Mouse (Mus musculus) liver, embryonic 14.5 days (tissue): ENCODE data around the gene Dand5. TPM values are rescaled to one million over a fixed set of nuclear protein-coding genes. Genes with fewer than 3 reads are reported as not detected.

ENCODE experiments used
- ATAC-seq: fragments of 200-750 bp; cut with Nextera tagmentation; 2 replicates; pipeline ENCODE4 v1.8.0; 2017; ENCODE audit warnings: moderate number of reproducible peaks, mild to moderate bottlenecking, moderate library complexity; ENCODE audit not compliant: insufficient read depth
- DNase-seq, 3 experiments: peaks; one replicate each; pipeline ENCODE4 v3.0.0-alpha.2; 2012 to 2013; ENCODE audit warnings: low read depth in 3 of 3, low spot score in 3 of 3
- H3K27ac ChIP-seq: fragments of 300-500 bp; sonication (generic); 2 replicates; pipeline ENCODE4 v1.5.1; 2014; ENCODE audit warnings: moderate library complexity, mild to moderate bottlenecking, control low read depth, inconsistent platforms
- H3K27me3 ChIP-seq: fragments of 300-500 bp; sonication (generic); 2 replicates; pipeline ENCODE4 v1.6.1; 2014; ENCODE audit warnings: mild to moderate bottlenecking, low read length, moderate library complexity; ENCODE audit not compliant: control insufficient read depth, insufficient read depth
- H3K36me3 ChIP-seq: fragments of 300-500 bp; sonication (generic); replicated peaks from 2 replicates; pipeline ENCODE4 v1.6.1; 2014; ENCODE audit warnings: low read depth; ENCODE audit not compliant: control insufficient read depth, insufficient read depth
- H3K4me1 ChIP-seq, 2 experiments: fragments of 200-500 bp in 1 of 2; fragments of 300-500 bp in 1 of 2; sonication (generic) in 1 of 2; replicated peaks; 2 replicates each; pipeline ENCODE4 v1.6.1; 2012 to 2014; ENCODE audit warnings: antibody characterized with exemption in 1 of 2, inconsistent platforms in 1 of 2, low read length in 1 of 2; ENCODE audit not compliant: control insufficient read depth in 2 of 2, insufficient read depth in 2 of 2
- H3K4me2 ChIP-seq: fragments of 300-500 bp; sonication (generic); 2 replicates; pipeline ENCODE4 v1.6.1; 2014; ENCODE audit warnings: low read depth, mild to moderate bottlenecking, control low read depth, moderate library complexity
- H3K4me3 ChIP-seq, 2 experiments: fragments of 200-500 bp in 1 of 2; fragments of 300-500 bp in 1 of 2; sonication (generic) in 1 of 2; 2 replicates each; pipeline ENCODE4 v1.5.1; 2012 to 2014; ENCODE audit warnings: low read depth in 2 of 2, low read length in 2 of 2, mild to moderate bottlenecking in 2 of 2, control low read depth in 1 of 2, inconsistent platforms in 1 of 2, moderate library complexity in 1 of 2; ENCODE audit not compliant: insufficient read depth in 1 of 2
- H3K9ac ChIP-seq: fragments of 300-500 bp; sonication (generic); replicated peaks from 2 replicates; pipeline ENCODE4 v1.6.1; 2014; ENCODE audit warnings: mild to moderate bottlenecking, control low read depth, moderate library complexity
- H3K9me3 ChIP-seq: fragments of 300-500 bp; sonication (generic); 2 replicates; pipeline ENCODE4 v1.6.1; 2016; ENCODE audit warnings: low read length, mixed read lengths; ENCODE audit not compliant: control insufficient read depth
- CTCF ChIP-seq: IDR thresholded peaks from 2 replicates; pipeline ENCODE4 v1.5.1; 2016; ENCODE audit warnings: antibody characterized with exemption, low read depth, control low read depth
- EP300 ChIP-seq: IDR thresholded peaks from 2 replicates; pipeline ENCODE4 v1.6.1; 2016; ENCODE audit warnings: antibody characterized with exemption, low read depth
- WGBS: fragments of 180-500 bp; shearing (Covaris S2); extraction: QIAGEN DNeasy Blood & Tissue Kit; methylation state at CpG from one replicate; pipeline ENCODE4 v1.1.7; 2014; ENCODE audit not compliant: insufficient replicate concordance; 5-methylcytosine and 5-hydroxymethylcytosine counted together
- polyA plus RNA-seq, 2 experiments: library from polyadenylated mRNA; depleted of rRNA in 1 of 2; stranded (reverse) in 1 of 2; unstranded in 1 of 2; fragments of >200 nt; fragmentation: Nextera tagmentation in 1 of 2; extraction: Ambion mirVana in 1 of 2; gene quantifications; 2 replicates each; pipeline versions ENCODE4 v1.2.1 to v1.2.3; 2012 to 2014

Dand5 gene
- polyA plus RNA-seq, 2 experiments: 1.9 to 2.7 TPM

DNA sequence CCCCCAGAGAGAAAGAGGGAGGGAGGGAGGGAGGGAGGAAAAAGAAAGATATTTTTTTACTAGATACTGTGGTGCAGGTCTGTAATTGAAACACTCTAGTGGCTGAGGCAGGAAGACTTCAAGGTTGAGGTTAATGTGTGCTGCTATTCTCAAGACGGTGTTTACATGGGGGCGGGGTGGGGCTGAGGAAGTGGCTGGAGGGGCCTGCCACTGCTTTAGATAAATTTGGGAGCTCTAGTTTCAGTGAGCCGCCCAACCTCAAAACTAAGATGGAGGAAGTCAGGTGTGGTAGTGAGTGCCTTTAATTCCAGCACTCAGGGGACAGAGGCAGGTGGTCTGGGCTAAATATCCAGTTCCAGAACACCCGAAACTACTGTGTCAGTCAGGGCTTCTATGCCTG is 3.0 kb upstream of the Dand5 start:
- H3K27ac ChIP-seq: peak overlapping the region; percentile 60
- no peak overlapping the region; the same call in 1 of the 2 replicates for H3K9ac ChIP-seq
- H3K36me3 ChIP-seq: no peaks in the 10 kb centered on the region
- no peaks in the 10 kb centered on the region for H3K9me3 ChIP-seq
- DNase-seq (no peak), ATAC-seq (peak; percentile 45; the same call in 1 of the 2 replicates)
- H3K4me2 ChIP-seq: peak overlapping the region; percentile 26
- H3K4me1 ChIP-seq: peaks cover 19 to 20% of the 10 kb centered on the region in 2 experiments
- no peaks in the 10 kb centered on the region for H3K27me3 ChIP-seq
- H3K4me3 ChIP-seq: no peak overlapping the region
- 21% methylated on average over 4 of the region's 4 CpGs for WGBS
- TF ChIP-seq CTCF: no peak
- TF ChIP-seq EP300: no peak

DNA sequence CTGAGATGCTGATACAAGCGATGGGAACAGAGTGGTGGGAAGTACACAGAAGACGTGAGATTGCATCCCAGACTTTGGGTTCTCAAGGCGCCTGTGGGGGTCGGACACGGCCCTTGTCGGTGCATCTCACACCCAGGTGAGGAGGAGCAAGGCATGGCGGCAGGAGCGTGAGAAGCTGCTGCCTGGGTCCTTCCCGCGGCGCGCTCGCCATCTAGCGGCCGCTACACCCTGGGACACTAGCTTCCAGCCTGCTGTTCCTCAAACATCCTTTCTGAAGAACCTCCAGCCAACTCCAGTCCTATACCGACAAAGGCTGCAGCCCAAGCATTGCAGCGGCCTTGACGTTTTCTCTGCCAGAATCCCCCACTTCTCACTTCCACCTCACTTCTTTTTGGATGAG is 1.0 kb upstream of the Dand5 start:
- H3K27me3 ChIP-seq: no peaks in the 10 kb centered on the region
- DNase-seq: no peak
- H3K4me2 ChIP-seq: no peak overlapping the region
- TF ChIP-seq EP300 (no peak), CTCF (peak; percentile 97)
- no peaks in the 10 kb centered on the region for H3K36me3 ChIP-seq
- H3K9me3 ChIP-seq: no peaks in the 10 kb centered on the region
- WGBS: under 1% methylated on average over 18 of the region's 18 CpGs
- H3K4me1 ChIP-seq: peaks cover 13 to 18% of the 10 kb centered on the region in 2 experiments
- no peak overlapping the region for H3K9ac ChIP-seq
- ATAC-seq: peak; percentile 53
- no peak overlapping the region for H3K4me3 ChIP-seq
- H3K27ac ChIP-seq: no peak overlapping the region

DNA sequence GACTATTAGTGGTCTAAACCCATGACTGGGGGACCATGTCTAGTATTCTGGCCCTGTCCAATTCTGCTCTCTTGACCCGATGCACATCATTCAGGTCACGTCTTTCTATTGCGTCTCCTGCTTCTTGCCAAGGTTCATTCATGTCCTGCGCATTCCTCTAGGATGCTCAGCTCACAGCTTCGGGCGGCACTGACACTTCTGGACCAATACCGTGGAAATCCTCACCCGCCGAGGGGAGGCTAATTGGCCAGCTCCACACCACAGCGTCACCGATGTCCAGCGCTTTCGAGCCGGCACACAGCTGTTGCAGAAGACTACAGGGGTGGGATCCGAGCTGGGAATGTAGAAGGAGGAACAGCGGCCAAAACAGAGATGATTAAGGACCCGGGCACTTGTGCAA is 6.5 kb downstream of the Dand5 start:
- Histone ChIP-seq H3K4me1 (peaks cover 2 to 5% of the 10 kb centered on the region in 2 experiments; a peak in 2 of 4 replicates), H3K27me3 (peaks cover 12% of the 10 kb centered on the region), H3K4me3 (no peak overlapping the region), H3K4me2 (no peak overlapping the region), H3K36me3 (no peaks in the 10 kb centered on the region), H3K27ac (no peak overlapping the region), H3K9me3 (no peaks in the 10 kb centered on the region), H3K9ac (no peak overlapping the region)
- TF ChIP-seq EP300 (no peak), CTCF (no peak)
- 75% methylated on average over 17 of the region's 17 CpGs for WGBS
- DNase-seq: no peak
- no peak for ATAC-seq

DNA sequence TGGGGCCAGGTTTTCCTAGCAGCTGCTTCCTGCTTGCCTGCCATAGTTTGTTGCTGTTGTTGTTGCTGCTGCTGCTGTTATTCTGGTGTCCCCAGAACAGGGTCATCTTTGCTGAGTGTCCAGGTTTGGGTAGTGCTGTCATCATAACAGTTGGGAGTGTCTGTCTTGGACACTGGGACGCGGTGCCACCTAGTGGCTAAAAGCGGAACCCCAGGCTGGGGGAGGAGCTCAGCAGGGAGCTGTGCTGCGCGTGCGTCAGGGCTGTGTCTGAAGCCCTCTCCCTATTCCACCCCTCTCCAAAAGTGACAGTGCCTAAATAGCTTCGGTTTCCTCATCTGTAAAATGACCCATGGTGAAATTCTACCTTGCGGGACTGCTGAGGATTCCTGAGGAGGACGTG is 7.1 kb downstream of the Dand5 start:
- no peak overlapping the region for H3K4me2 ChIP-seq
- ATAC-seq: peak; percentile 67
- TF ChIP-seq EP300: no peak
- TF ChIP-seq CTCF: peak; percentile 99

DNA sequence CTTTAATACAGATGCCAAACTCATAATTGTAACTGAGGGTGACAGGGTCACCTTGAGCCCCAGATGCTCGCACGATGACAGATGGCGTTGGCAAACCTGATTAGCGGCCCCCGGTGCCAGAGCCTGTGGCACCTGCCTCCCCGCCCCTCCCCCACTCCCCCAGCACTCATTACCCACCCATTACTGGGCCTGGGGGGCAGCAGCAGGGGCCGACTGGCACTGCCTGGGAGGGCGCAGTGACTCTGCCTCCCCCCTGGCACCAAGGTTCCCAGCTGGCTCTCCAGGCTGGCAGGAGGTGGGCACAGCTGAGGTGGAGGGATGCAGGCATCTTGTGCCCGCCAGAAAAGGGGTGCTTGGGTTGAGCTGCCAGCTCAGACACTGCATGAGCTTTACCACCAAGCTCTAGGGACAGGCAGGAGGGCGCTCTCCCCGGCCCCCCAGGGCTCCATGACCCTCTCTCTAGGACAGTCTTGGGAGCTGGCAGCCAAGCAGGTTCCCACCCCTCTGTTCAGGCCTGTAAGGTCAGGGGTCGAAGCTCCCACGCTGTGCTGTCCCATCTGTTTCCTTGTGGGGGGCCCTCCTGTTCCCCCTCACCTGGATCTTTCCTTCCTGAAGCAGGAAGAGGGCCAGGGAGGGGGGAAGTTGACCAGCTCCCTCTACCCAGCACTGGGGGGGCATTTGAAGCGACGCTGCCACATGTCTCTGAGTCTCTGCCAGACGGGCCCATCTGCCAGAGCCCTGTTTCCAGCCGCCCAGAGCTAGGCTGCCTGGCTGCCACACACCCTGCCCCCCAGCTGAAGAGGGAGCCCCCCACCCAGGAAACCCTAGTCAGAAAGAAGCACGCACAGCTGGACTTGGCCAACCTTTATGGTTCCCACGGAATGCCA is 7.8 kb downstream of the Dand5 start:
- ATAC-seq (no peak), DNase-seq (no peak)
- no peak overlapping the region for H3K9ac ChIP-seq
- 42% methylated on average over 19 of the region's 19 CpGs for WGBS
- H3K27me3 ChIP-seq: peaks cover 14% of the 10 kb centered on the region
- H3K9me3 ChIP-seq: no peaks in the 10 kb centered on the region
- H3K4me1 ChIP-seq: peaks cover 5 to 10% of the 10 kb centered on the region in 2 experiments
- no peak overlapping the region for H3K4me2 ChIP-seq
- no peak for TF ChIP-seq EP300
- no peak for TF ChIP-seq CTCF
- H3K27ac ChIP-seq: no peak overlapping the region
- H3K36me3 ChIP-seq: no peaks in the 10 kb centered on the region
- no peak overlapping the region for H3K4me3 ChIP-seq

More for the DNA sequence above, 7.1 kb downstream of the Dand5 start:
- Histone ChIP-seq H3K4me3 (no peak overlapping the region), H3K9ac (no peak overlapping the region), H3K36me3 (no peaks in the 10 kb centered on the region), H3K4me1 (peaks cover 2 to 9% of the 10 kb centered on the region in 2 experiments; a peak in 3 of 4 replicates), H3K9me3 (no peaks in the 10 kb centered on the region), H3K27me3 (peaks cover 14% of the 10 kb centered on the region), H3K27ac (no peak overlapping the region)
- peak; percentile 75 to 78 (median 77) for DNase-seq
- 5% methylated on average over 9 of the region's 9 CpGs for WGBS
